ENCODE assay signal across 17 mouse cellular contexts in the genomic region with DNA sequence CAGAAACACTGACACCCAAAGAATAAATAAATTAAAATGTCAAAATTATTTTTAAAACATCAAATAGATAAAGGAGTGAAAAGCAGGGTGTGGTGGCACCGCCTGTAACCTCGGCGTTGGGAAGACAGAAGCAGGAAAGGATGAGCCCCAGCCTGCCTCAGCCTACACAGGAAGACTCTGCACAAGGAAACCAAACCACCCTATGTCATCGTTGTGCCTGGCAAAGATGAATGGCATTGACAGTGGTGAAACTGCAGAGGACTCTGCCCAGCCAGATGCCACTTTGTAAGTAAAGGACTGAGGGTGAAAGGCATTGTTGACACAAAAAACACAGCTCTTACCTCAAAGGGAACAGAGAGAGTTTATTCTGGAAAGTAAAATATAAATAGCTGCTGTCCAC. TPM values are rescaled to one million over a fixed set of nuclear protein-coding genes. Genes with fewer than 3 reads are reported as not detected.
"Had no signal": no experiment of that assay in that cellular context is flagged by ENCODE, and none has a peak within 500 bp of the region (broad histone marks: within the 10 kb centered on the region; RNA-seq: fewer than 3 reads in every experiment).

No protein-coding gene starts in this region.

- H3K9ac ChIP-seq: neural tube, embryonic 13.5 days; neural tube, embryonic 15.5 days; stomach, embryonic 15.5 days had no signal

- H3K4me3 ChIP-seq: neural tube, embryonic 13.5 days; neural tube, embryonic 15.5 days; stomach, embryonic 15.5 days had no signal

- H3K36me3 ChIP-seq: neural tube, embryonic 13.5 days; neural tube, embryonic 15.5 days; stomach, embryonic 15.5 days had no signal

- H3K9me3 ChIP-seq: neural tube, embryonic 13.5 days; neural tube, embryonic 15.5 days; stomach, embryonic 15.5 days had no signal

- H3K27me3 ChIP-seq: neural tube, embryonic 13.5 days; neural tube, embryonic 15.5 days; stomach, embryonic 15.5 days had no signal

- DNase-seq: retina, postnatal 1 day; right cerebral cortex, adult 18-20 months; right cerebral cortex, postnatal 14 days; right cerebral cortex, postnatal 25 days; right cerebral cortex, postnatal 4 days; spleen, adult 18-20 months; thymus, adult 18-20 months; thymus, adult 2 months; thymus, postnatal 14 days; thymus, postnatal 25 days; thymus, postnatal 36 days; thymus, postnatal 4 days had no signal

- H3K4me1 ChIP-seq: neural tube, embryonic 13.5 days; neural tube, embryonic 15.5 days; stomach, embryonic 15.5 days had no signal

- H3K27ac ChIP-seq: neural tube, embryonic 13.5 days; neural tube, embryonic 15.5 days; stomach, embryonic 15.5 days; stomach, postnatal 0 days had no signal

- H3K4me2 ChIP-seq: neural tube, embryonic 13.5 days; neural tube, embryonic 15.5 days; stomach, embryonic 15.5 days had no signal

RNA-seq across cellular contexts. Expression of gene Echdc2, which starts 39.0 kb away (rescaled TPM):
- total RNA-seq: neutrophil, adult 5-6 weeks had no signal
